Mouse (Mus musculus) Patski (cell line): ENCODE results near the gene Zfand4. TPM values are rescaled to one million over a fixed set of nuclear protein-coding genes. Genes with fewer than 3 reads are reported as not detected.

Experiments used
- ATAC-seq: fragments of 100-300 bp; one replicate; pipeline ENCODE4 v1.8.0; 2021
- CTCF ChIA-PET: fragments of 350-600 bp; sonication (Branson Sonifier 250); formaldehyde crosslinking; loops from one replicate; lab custom pipeline; 2022; ENCODE audit warnings: inconsistent platforms; lab: Charles Lee
- POLR2A ChIA-PET: fragments of 350-600 bp; sonication (Branson Sonifier 250); formaldehyde crosslinking; loops from one replicate; lab custom pipeline; 2022; ENCODE audit warnings: antibody characterized with exemption, inconsistent platforms; lab: Charles Lee
- DNase-seq: peaks from one replicate; pipeline ENCODE4 v3.0.0-alpha.2; 2011; ENCODE audit warnings: low read depth, low spot score
- H3K27me3 ChIP-seq: fragments of 371-371 bp; one replicate; pipeline ENCODE4 v1.5.1; 2021
- CTCF ChIP-seq: fragments of 100-300 bp; IDR thresholded peaks from one replicate; pipeline ENCODE4 v1.5.1; 2021
- in situ Hi-C: fragments of 300-500 bp; cut with MboI; formaldehyde crosslinking; loops from 3 replicates; pipeline ENCODE4 v1.11.1; 2018; ENCODE audit warnings: low pct_unique_long_range_greater_than_20kb, mixed read lengths
- polyA plus RNA-seq: library from polyadenylated mRNA; unstranded; gene quantifications from one replicate; pipeline ENCODE4 v1.2.3, GENCODE M21; 2021

Zfand4 gene
- polyA plus RNA-seq, 1 experiment from 2014 or later, result 3.5 TPM

GRCm38 (mm10) chr6:116265603-116266002 is 1.6 kb downstream of the Zfand4 start:
- ATAC-seq (no peak), DNase-seq (no peak)
- in situ Hi-C loops, result loop anchor here (5.0 kb wide), 1 partner anchor 157 kb away; no protein-coding TSS in a partner anchor
- no peak for TF ChIP-seq CTCF
- ChIA-PET POLR2A (interaction anchor here (0.6 kb wide), 2 partner anchors 37 to 153 kb away, joined by 3 read pairs; no protein-coding TSS in a partner anchor), CTCF (interaction anchor here (0.6 to 1.2 kb wide), 2 partner anchors 16 to 52 kb away, joined by 3 read pairs; no protein-coding TSS in a partner anchor)
- no peaks in the 10 kb centered on the region for H3K27me3 ChIP-seq

- no peaks in the 10 kb centered on the region for H3K27me3 ChIP-seq
- TF ChIP-seq CTCF, result no peak
- ChIA-PET CTCF (interaction anchor here (0.6 to 1.2 kb wide), 2 partner anchors 16 to 51 kb away, joined by 3 read pairs; no protein-coding TSS in a partner anchor), POLR2A (interaction anchor here (0.6 kb wide), 2 partner anchors 36 to 152 kb away, joined by 3 read pairs; no protein-coding TSS in a partner anchor)
- in situ Hi-C loops, result loop anchor here (5.0 kb wide), 1 partner anchor 156 kb away; no protein-coding TSS in a partner anchor
- DNase-seq, result no peak
- no peak for ATAC-seq
Observed at GRCm38 (mm10) chr6:116266273-116267109, 2.5 kb downstream of the Zfand4 start.

GRCm38 (mm10) chr6:116267110-116267423 is 3.0 kb downstream of the Zfand4 start:
- no peaks in the 10 kb centered on the region for H3K27me3 ChIP-seq
- ATAC-seq (no peak), DNase-seq (no peak)
- POLR2A ChIA-PET, result no interaction called here
- CTCF ChIA-PET, result no interaction called here
- TF ChIP-seq CTCF, result no peak
- in situ Hi-C loops, result loop anchor here (5.0 kb wide), 1 partner anchor 155 kb away; no protein-coding TSS in a partner anchor

DNA sequence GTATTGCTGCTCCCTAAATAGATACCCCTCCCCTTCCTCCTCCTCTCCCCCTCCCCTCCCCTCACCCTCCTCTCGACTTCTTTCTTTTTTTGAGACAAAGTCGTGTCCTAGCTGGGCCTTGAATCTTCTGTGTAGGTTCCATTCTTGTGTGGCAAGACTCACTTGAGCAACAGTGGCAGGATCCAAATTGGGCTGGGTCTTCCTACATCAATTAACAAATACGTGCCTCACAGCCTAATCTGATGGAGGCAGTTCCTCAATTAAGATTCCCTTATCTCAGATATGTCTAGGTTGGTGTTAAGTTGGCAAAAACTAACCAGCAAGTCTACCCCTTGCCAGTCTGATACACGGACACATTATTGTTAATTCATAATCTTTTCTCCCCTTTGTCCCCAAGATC is 11.7 kb downstream of the Zfand4 start:
- no peak for TF ChIP-seq CTCF
- no peak for DNase-seq
- in situ Hi-C loops, result no loop called here
- no peaks in the 10 kb centered on the region for H3K27me3 ChIP-seq
- POLR2A ChIA-PET, result no interaction called here
- CTCF ChIA-PET, result no interaction called here
- ATAC-seq, result no peak

DNA sequence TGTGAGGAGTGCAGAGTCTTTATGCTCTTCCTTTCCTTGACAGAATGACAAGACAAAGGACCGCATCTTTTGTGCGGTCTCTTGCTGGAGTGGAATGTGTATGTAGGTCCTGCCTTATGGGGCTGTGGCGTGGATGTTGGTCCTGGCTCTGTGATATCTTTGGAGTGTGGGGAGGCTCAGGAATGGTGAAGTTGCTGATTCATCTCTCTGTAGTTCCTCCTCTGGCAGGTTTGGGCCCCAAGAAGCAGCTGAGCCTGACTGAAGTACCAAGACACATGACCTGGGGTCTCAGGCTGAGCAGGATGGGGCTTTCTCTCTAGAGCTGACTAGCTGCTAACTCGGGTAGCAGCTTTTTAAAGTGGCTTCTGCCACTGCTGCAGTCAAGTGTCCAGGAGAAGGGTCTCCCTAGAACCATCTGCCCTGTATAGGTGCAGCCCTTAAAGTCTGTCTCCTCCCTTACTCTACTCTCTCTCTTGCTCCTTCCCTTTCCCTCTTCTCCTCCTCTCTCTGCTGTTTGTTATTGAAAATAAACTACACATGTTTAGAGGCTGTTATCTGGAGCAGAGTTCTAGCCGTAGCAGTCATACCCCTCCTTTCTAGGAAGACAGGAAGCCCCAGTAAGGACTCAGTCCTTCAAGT is 14.8 kb downstream of the Zfand4 start:
- no peaks in the 10 kb centered on the region for H3K27me3 ChIP-seq
- ATAC-seq, result no peak
- DNase-seq, result no peak
- no peak for TF ChIP-seq CTCF
- in situ Hi-C loops, result no loop called here
- CTCF ChIA-PET, result interaction anchor here (1.2 kb wide), 1 partner anchor 53 kb away, joined by 3 read pairs; no protein-coding TSS in a partner anchor
- POLR2A ChIA-PET, result no interaction called here

- TF ChIP-seq CTCF, result no peak
- ChIA-PET POLR2A (no interaction called here), CTCF (no interaction called here)
- no peaks in the 10 kb centered on the region for H3K27me3 ChIP-seq
- DNase-seq, result no peak
- no peak for ATAC-seq
- in situ Hi-C loops, result no loop called here
Observed at GRCm38 (mm10) chr6:116281014-116281413, 17.0 kb downstream of the Zfand4 start.

DNA sequence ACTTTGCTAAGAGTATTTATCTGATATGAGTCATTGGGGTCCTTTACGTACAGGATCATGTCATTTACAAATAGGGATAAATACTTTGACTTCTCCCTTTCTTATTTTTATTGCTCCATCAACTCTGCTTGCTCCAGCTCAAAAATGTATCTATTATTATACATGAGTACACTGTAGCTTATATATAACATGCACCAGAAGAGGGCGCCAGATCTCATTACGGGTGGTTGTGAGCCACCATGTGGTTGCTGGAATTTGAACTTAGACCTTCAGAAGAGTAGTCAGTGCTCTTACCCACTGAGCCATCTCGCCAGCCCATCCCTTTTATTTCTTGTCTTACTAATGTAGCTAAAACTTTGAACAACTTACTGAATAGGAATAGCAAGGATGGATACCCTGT is 18.5 kb downstream of the Zfand4 start:
- CTCF ChIA-PET, result interaction anchor here (1.1 kb wide), 1 partner anchor 17 kb away, joined by 3 read pairs; no protein-coding TSS in a partner anchor
- TF ChIP-seq CTCF, result peak; percentile 62
- in situ Hi-C loops, result no loop called here
- no peaks in the 10 kb centered on the region for H3K27me3 ChIP-seq
- ATAC-seq, result no peak
- POLR2A ChIA-PET, result no interaction called here
- no peak for DNase-seq

- ChIA-PET POLR2A (no interaction called here), CTCF (no interaction called here)
- H3K27me3 ChIP-seq, result no peaks in the 10 kb centered on the region
- no peak for TF ChIP-seq CTCF
- in situ Hi-C loops, result no loop called here
- no peak for ATAC-seq
- DNase-seq, result no peak
Observed at GRCm38 (mm10) chr6:116283280-116283679, 19.3 kb downstream of the Zfand4 start.

GRCm38 (mm10) chr6:116286321-116286720 is 22.3 kb downstream of the Zfand4 start:
- DNase-seq (no peak), ATAC-seq (no peak)
- ChIA-PET CTCF (no interaction called here), POLR2A (no interaction called here)
- no peak for TF ChIP-seq CTCF
- H3K27me3 ChIP-seq, result no peaks in the 10 kb centered on the region
- in situ Hi-C loops, result no loop called here

- peak; percentile 76 for ATAC-seq
- TF ChIP-seq CTCF, result no peak
- POLR2A ChIA-PET, result interaction anchor here (1.1 kb wide), 1 partner anchor 11 kb away, joined by 3 read pairs; no protein-coding TSS in a partner anchor
- DNase-seq, result peak; percentile 10
- H3K27me3 ChIP-seq, result no peaks in the 10 kb centered on the region
- CTCF ChIA-PET, result no interaction called here
- in situ Hi-C loops, result no loop called here
Observed at GRCm38 (mm10) chr6:116286870-116287575, 23.0 kb downstream of the Zfand4 start.
